ENCODE assay signal across 8 mouse cellular contexts in the genomic region with DNA sequence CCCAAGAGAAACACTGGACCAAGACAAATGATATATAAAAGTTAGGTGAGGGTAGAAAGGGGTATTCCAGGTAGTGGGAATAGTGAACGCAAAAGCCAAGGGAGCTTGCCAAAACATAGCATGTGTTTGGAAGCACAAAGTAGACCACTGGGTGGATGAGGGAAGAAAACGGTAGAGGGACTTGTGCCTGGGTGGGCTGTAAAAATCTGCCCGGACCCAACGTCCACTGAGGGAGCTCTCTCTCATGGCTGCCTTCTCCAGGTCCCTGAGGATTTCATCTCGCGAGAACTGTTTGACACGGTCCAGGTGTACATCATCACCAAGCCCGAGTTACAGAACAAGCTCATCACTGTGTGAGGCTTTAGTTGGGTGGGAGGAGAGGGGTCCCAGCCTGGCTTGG. TPM values are rescaled to one million over a fixed set of nuclear protein-coding genes. Genes with fewer than 3 reads are reported as not detected.
DNase-seq lines count a peak whose midpoint lies in the region; ATAC-seq and TF ChIP-seq lines count a peak whose summit lies in the region.

No protein-coding gene starts in this region.

- H3K36me3 ChIP-seq in kidney, adult 2 months (ENCODE audit: control insufficient read depth, insufficient read depth, low read length) = 0 out of 2 replicates have a peak, but pooled peaks cover 2% of the 10 kb centered on the region
- H3K36me3 ChIP-seq in hindbrain, embryonic 13.5 days = peaks cover 46% of the 10 kb centered on the region
- H3K36me3 ChIP-seq in midbrain, embryonic 13.5 days = peaks cover 49% of the 10 kb centered on the region

- H3K9ac ChIP-seq in hindbrain, embryonic 13.5 days = peak overlapping the region; percentile 72
- peak overlapping the region; percentile 77 for H3K9ac ChIP-seq in midbrain, embryonic 13.5 days (replicated peaks)

- ATAC-seq in hindbrain, embryonic 13.5 days (ENCODE audit: low FRiP score) = no peak
- no peak for ATAC-seq in midbrain, embryonic 13.5 days
- no peak for ATAC-seq in activated CD4-positive, CD25-positive, alpha-beta regulatory T cell, adult 4 months

- no peaks in the 10 kb centered on the region for H3K27me3 ChIP-seq in kidney, adult 2 months (replicated peaks; ENCODE audit: control insufficient read depth, insufficient read depth, low read length)
- no peaks in the 10 kb centered on the region for H3K27me3 ChIP-seq in hindbrain, embryonic 13.5 days
- H3K27me3 ChIP-seq in midbrain, embryonic 13.5 days = peaks cover 4% of the 10 kb centered on the region; the same call in 1 of the 2 replicates

- DNase-seq in kidney, adult 2 months = no peak
- DNase-seq in kidney, postnatal 14 days = no peak
- no peak for DNase-seq in urinary bladder, postnatal 4 days (ENCODE audit: low spot score in 2 of 2)
- no peak for DNase-seq in lung, postnatal 25 days (ENCODE audit: low spot score)

- 23% methylated on average over 8 of the region's 8 CpGs for WGBS in kidney, adult 2 months
- WGBS in hindbrain, embryonic 13.5 days = 39% methylated on average over 8 of the region's 8 CpGs
- WGBS in midbrain, embryonic 13.5 days = 41% methylated on average over 8 of the region's 8 CpGs

- no peaks in the 10 kb centered on the region for H3K9me3 ChIP-seq in hindbrain, embryonic 13.5 days
- no peaks in the 10 kb centered on the region for H3K9me3 ChIP-seq in midbrain, embryonic 13.5 days

- H3K4me3 ChIP-seq in kidney, adult 2 months (ENCODE audit: insufficient read depth, low read depth, low read length) = peak overlapping the region; percentile 71
- peak overlapping the region; percentile 67 for H3K4me3 ChIP-seq in bone marrow macrophage, adult 2 months (ENCODE audit: insufficient read depth, low read length)
- peak overlapping the region; percentile 64 for H3K4me3 ChIP-seq in hindbrain, embryonic 13.5 days
- peak overlapping the region; percentile 55 for H3K4me3 ChIP-seq in midbrain, embryonic 13.5 days (replicated peaks)

- peak overlapping the region; percentile 83 for H3K4me2 ChIP-seq in hindbrain, embryonic 13.5 days
- H3K4me2 ChIP-seq in midbrain, embryonic 13.5 days (replicated peaks) = peak overlapping the region; percentile 87

- TF ChIP-seq CTCF in kidney, adult 2 months (conservative IDR thresholded peaks at IDR 0.05; ENCODE audit: insufficient read depth, insufficient read length, low read depth, low read length) = no peak
- TF ChIP-seq CTCF in bone marrow macrophage, adult 2 months (IDR thresholded peaks at IDR 0.05; ENCODE audit: low read depth, low read length) = no peak

- TF ChIP-seq POLR2A in kidney, adult 2 months (IDR thresholded peaks at IDR 0.05; ENCODE audit: low read depth, low read length) = no peak
- no peak for TF ChIP-seq POLR2A in bone marrow macrophage, adult 2 months (IDR thresholded peaks at IDR 0.05; ENCODE audit: borderline replicate concordance, low read depth, low read length)

- peaks cover 10% of the 10 kb centered on the region; the same call in 1 of the 2 replicates for H3K4me1 ChIP-seq in kidney, adult 2 months (ENCODE audit: control insufficient read depth, insufficient read depth, low read length)
- peaks cover 14% of the 10 kb centered on the region for H3K4me1 ChIP-seq in bone marrow macrophage, adult 2 months (ENCODE audit: control insufficient read depth, insufficient read depth, low read length)
- H3K4me1 ChIP-seq in hindbrain, embryonic 13.5 days (replicated peaks) = peaks cover 63% of the 10 kb centered on the region
- peaks cover 46% of the 10 kb centered on the region for H3K4me1 ChIP-seq in midbrain, embryonic 13.5 days (replicated peaks)

- H3K27ac ChIP-seq in kidney, adult 2 months (ENCODE audit: insufficient read depth, low read depth, low read length) = no peak overlapping the region
- no peak overlapping the region for H3K27ac ChIP-seq in bone marrow macrophage, adult 2 months (ENCODE audit: insufficient read depth, low read depth, low read length)
- H3K27ac ChIP-seq in hindbrain, embryonic 13.5 days = peak overlapping the region; percentile 74; the same call in 1 of the 2 replicates
- no peak overlapping the region for H3K27ac ChIP-seq in midbrain, embryonic 13.5 days

RNA-seq across cellular contexts. Expression of a gene that starts 0.7 kb away (rescaled TPM):
- polyA plus RNA-seq in kidney, adult 2 months (2012; rRNA removed) = 61.5 and 62.6 TPM in 2 replicates
- 19.9 and 22.5 TPM in 2 replicates for polyA plus RNA-seq in bone marrow macrophage, adult 2 months (2012; ENCODE audit: insufficient read depth, insufficient read length, missing spikeins)
- 68.6 and 71.1 TPM in 2 replicates for polyA plus RNA-seq in hindbrain, embryonic 13.5 days (2015; fragmentation: Nextera tagmentation; extraction: Ambion mirVana)
- polyA plus RNA-seq in midbrain, embryonic 13.5 days (2015; fragmentation: Nextera tagmentation; extraction: Ambion mirVana) = 67.7 and 70.8 TPM in 2 replicates
- 10 to 100 TPM; 44.5 to 45.2 TPM for polyA plus RNA-seq in activated CD4-positive, CD25-positive, alpha-beta regulatory T cell, adult 4 months (2017; shearing (Covaris generic))

RNA-seq across cellular contexts. Expression of a gene that starts 0.7 kb away (rescaled TPM):
- 62.6 and 77.4 TPM in 2 replicates for polyA plus RNA-seq in kidney, adult 2 months (2012; rRNA removed)
- polyA plus RNA-seq in bone marrow macrophage, adult 2 months (2012; ENCODE audit: insufficient read depth, insufficient read length, missing spikeins) = 18.9 and 30.6 TPM in 2 replicates
- polyA plus RNA-seq in hindbrain, embryonic 13.5 days (2015; fragmentation: Nextera tagmentation; extraction: Ambion mirVana) = 38.9 and 39.1 TPM in 2 replicates
- 28.3 and 29.1 TPM in 2 replicates for polyA plus RNA-seq in midbrain, embryonic 13.5 days (2015; fragmentation: Nextera tagmentation; extraction: Ambion mirVana)
- 10 to 100 TPM; 65.7 to 82.2 TPM for polyA plus RNA-seq in activated CD4-positive, CD25-positive, alpha-beta regulatory T cell, adult 4 months (2017; shearing (Covaris generic))

RNA-seq across cellular contexts. Expression of a gene that starts 4.4 kb away (rescaled TPM):
- polyA plus RNA-seq in kidney, adult 2 months (2012; rRNA removed) = 52.6 and 52.9 TPM in 2 replicates
- polyA plus RNA-seq in bone marrow macrophage, adult 2 months (2012; ENCODE audit: insufficient read depth, insufficient read length, missing spikeins) = 0.66 TPM in 1 of 2 replicates, not detected in the other
- 2.6 and 4.0 TPM in 2 replicates for polyA plus RNA-seq in hindbrain, embryonic 13.5 days (2015; fragmentation: Nextera tagmentation; extraction: Ambion mirVana)
- polyA plus RNA-seq in midbrain, embryonic 13.5 days (2015; fragmentation: Nextera tagmentation; extraction: Ambion mirVana) = 1.1 and 1.5 TPM in 2 replicates
- 1 to 10 TPM in 1 of 2 experiments, under 1 TPM in 1; 0.83 to 3.2 TPM for polyA plus RNA-seq in activated CD4-positive, CD25-positive, alpha-beta regulatory T cell, adult 4 months (2017; shearing (Covaris generic))

RNA-seq across cellular contexts. Expression of a gene that starts 8.6 kb away (rescaled TPM):
- 23.0 and 24.0 TPM in 2 replicates for polyA plus RNA-seq in kidney, adult 2 months (2012; rRNA removed)
- polyA plus RNA-seq in bone marrow macrophage, adult 2 months (2012; ENCODE audit: insufficient read depth, insufficient read length, missing spikeins) = 45.1 and 46.2 TPM in 2 replicates
- polyA plus RNA-seq in hindbrain, embryonic 13.5 days (2015; fragmentation: Nextera tagmentation; extraction: Ambion mirVana) = 36.7 and 36.9 TPM in 2 replicates
- 38.6 and 39.5 TPM in 2 replicates for polyA plus RNA-seq in midbrain, embryonic 13.5 days (2015; fragmentation: Nextera tagmentation; extraction: Ambion mirVana)
- polyA plus RNA-seq in activated CD4-positive, CD25-positive, alpha-beta regulatory T cell, adult 4 months (2017; shearing (Covaris generic)) = 10 to 100 TPM; 74.8 to 81.7 TPM

RNA-seq across cellular contexts. Expression of a gene that starts 9.0 kb away (rescaled TPM):
- 52.1 and 63.6 TPM in 2 replicates for polyA plus RNA-seq in kidney, adult 2 months (2012; rRNA removed)
- polyA plus RNA-seq in bone marrow macrophage, adult 2 months (2012; ENCODE audit: insufficient read depth, insufficient read length, missing spikeins) = 19.0 and 20.9 TPM in 2 replicates
- polyA plus RNA-seq in hindbrain, embryonic 13.5 days (2015; fragmentation: Nextera tagmentation; extraction: Ambion mirVana) = 44.7 and 46.0 TPM in 2 replicates
- 38.6 and 41.3 TPM in 2 replicates for polyA plus RNA-seq in midbrain, embryonic 13.5 days (2015; fragmentation: Nextera tagmentation; extraction: Ambion mirVana)
- 10 to 100 TPM; 19.3 to 24.9 TPM for polyA plus RNA-seq in activated CD4-positive, CD25-positive, alpha-beta regulatory T cell, adult 4 months (2017; shearing (Covaris generic))

Comparison
In these comparisons a context has a peak if more than half of its experiments do, and no peak if none do; other contexts are left out.
1. RNA of a gene that starts 4.4 kb away (polyA plus RNA-seq): 52.6 to 52.9 TPM in kidney, adult 2 months; 2.6 to 4.0 TPM in hindbrain, embryonic 13.5 days, 0.83 to 3.2 TPM in activated CD4-positive, CD25-positive, alpha-beta regulatory T cell, adult 4 months, 1.1 to 1.5 TPM in midbrain, embryonic 13.5 days and 0.66 TPM in bone marrow macrophage, adult 2 months; every median in the first group is over 10 times any median in the second.
2. Peak in every context shown above with its lines, with median percentiles within 50 percentile points of each other: H3K4me3 ChIP-seq.